Comparison of ENCODE assay signal across 8 mouse cellular contexts in the genomic region with DNA sequence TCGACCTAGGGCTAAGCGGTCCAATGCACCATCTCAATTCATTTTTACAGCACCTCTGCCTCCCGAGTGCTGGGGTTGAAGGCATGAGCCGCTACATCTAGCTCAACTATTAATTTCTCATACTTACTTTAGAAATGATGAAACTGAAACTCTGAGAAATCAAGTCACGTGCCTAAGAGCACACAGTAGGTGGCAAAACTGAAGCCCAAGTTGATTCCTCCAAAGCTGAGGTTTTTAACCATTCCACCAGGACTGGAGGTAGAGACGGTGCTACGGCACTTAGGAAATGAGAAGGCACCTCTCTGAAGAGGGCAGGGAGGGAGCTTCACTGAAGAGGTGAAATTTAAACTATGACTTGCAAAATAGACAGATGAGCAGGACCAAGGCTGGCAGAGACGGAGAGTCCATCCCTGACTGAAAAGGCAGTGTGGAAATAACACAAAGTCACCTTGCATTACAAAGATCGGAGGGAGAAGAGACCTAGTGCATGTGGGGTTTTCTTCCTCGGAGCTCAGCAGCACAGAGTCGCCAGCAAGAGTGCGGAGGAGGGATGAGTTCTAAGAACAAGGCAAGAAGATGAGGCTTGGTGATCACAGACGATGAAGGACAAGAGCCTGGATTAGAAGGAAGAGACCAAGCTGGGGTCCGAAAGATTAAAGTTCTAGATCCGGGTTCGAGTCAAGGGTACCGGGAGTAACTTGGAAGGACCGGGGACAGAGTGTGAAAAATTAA. TPM values are rescaled to one million over a fixed set of nuclear protein-coding genes. Genes with fewer than 3 reads are reported as not detected.
DNase-seq lines count a peak whose midpoint lies in the region; ATAC-seq and TF ChIP-seq lines count a peak whose summit lies in the region.

No protein-coding gene starts in this region.

- no peak for TF ChIP-seq CTCF in layer of hippocampus, adult 2 months (conservative IDR thresholded peaks at IDR 0.05)
- TF ChIP-seq CTCF in stomach, postnatal 0 days (IDR thresholded peaks at IDR 0.05; ENCODE audit: low read depth) = no peak

- H3K27me3 ChIP-seq in forebrain, embryonic 15.5 days = no peaks in the 10 kb centered on the region
- H3K27me3 ChIP-seq in liver, embryonic 12.5 days (replicated peaks) = no peaks in the 10 kb centered on the region
- H3K27me3 ChIP-seq in stomach, postnatal 0 days (ENCODE audit: control insufficient read depth, insufficient read depth, low read length) = no peaks in the 10 kb centered on the region

- no peak for TF ChIP-seq EP300 in stomach, postnatal 0 days (optimal IDR thresholded peaks at IDR 0.05)

- H3K36me3 ChIP-seq in forebrain, embryonic 15.5 days = peaks cover 5% of the 10 kb centered on the region; the same call in 1 of the 2 replicates
- H3K36me3 ChIP-seq in liver, embryonic 12.5 days = peaks cover 48% of the 10 kb centered on the region
- H3K36me3 ChIP-seq in stomach, postnatal 0 days (ENCODE audit: control insufficient read depth, insufficient read depth, low read length) = peaks cover 9% of the 10 kb centered on the region

- H3K9ac ChIP-seq in forebrain, embryonic 15.5 days (replicated peaks) = peak overlapping the region; percentile 81
- H3K9ac ChIP-seq in liver, embryonic 12.5 days = peak overlapping the region; percentile 86
- H3K9ac ChIP-seq in stomach, postnatal 0 days (ENCODE audit: low read length) = peak overlapping the region; percentile 83

- peak overlapping the region; percentile 66 for H3K4me2 ChIP-seq in forebrain, embryonic 15.5 days (replicated peaks)
- peak overlapping the region; percentile 80 for H3K4me2 ChIP-seq in liver, embryonic 12.5 days
- H3K4me2 ChIP-seq in stomach, postnatal 0 days (replicated peaks; ENCODE audit: low read depth) = peak overlapping the region; percentile 83

- peak overlapping the region; percentile 88 for H3K4me3 ChIP-seq in layer of hippocampus, adult 2 months
- H3K4me3 ChIP-seq in forebrain, embryonic 15.5 days = peak overlapping the region; percentile 71
- peak overlapping the region; percentile 77 for H3K4me3 ChIP-seq in liver, embryonic 12.5 days
- peak overlapping the region; percentile 76 for H3K4me3 ChIP-seq in stomach, postnatal 0 days (ENCODE audit: low read depth, low read length)

- no peak for ATAC-seq in forebrain, embryonic 15.5 days (replicated peaks)
- no peak for ATAC-seq in liver, embryonic 12.5 days
- ATAC-seq in stomach, postnatal 0 days (ENCODE audit: low FRiP score, low TSS enrichment) = no peak
- no peak for ATAC-seq in cerebellum, adult (ENCODE audit: insufficient number of reproducible peaks, low FRiP score, low TSS enrichment)

- no peaks in the 10 kb centered on the region for H3K9me3 ChIP-seq in forebrain, embryonic 15.5 days
- H3K9me3 ChIP-seq in liver, embryonic 12.5 days (replicated peaks) = no peaks in the 10 kb centered on the region
- no peaks in the 10 kb centered on the region for H3K9me3 ChIP-seq in stomach, postnatal 0 days (ENCODE audit: control insufficient read depth, low read length)

- peaks cover 20% of the 10 kb centered on the region for H3K4me1 ChIP-seq in forebrain, embryonic 15.5 days
- H3K4me1 ChIP-seq in liver, embryonic 12.5 days = peaks cover 33% of the 10 kb centered on the region
- peaks cover 6% of the 10 kb centered on the region; the same call in 1 of the 2 replicates for H3K4me1 ChIP-seq in stomach, postnatal 0 days (replicated peaks; ENCODE audit: control insufficient read depth, insufficient read depth)

- peak overlapping the region; percentile 96 for H3K27ac ChIP-seq in layer of hippocampus, adult 2 months
- H3K27ac ChIP-seq in forebrain, embryonic 15.5 days (replicated peaks) = no peak overlapping the region
- peak overlapping the region; percentile 74 for H3K27ac ChIP-seq in liver, embryonic 12.5 days
- no peak overlapping the region for H3K27ac ChIP-seq in stomach, postnatal 0 days (replicated peaks)

- no peak for DNase-seq in layer of hippocampus, adult 2 months (ENCODE audit: low spot score in 2 of 2)
- no peak for DNase-seq in layer of hippocampus, postnatal 10 days (ENCODE audit: low spot score in 2 of 2)
- DNase-seq in ZHBTc4 (ENCODE audit: low read depth, low spot score) = peak; percentile 25
- no peak for DNase-seq in stomach, postnatal 0 days (ENCODE audit: low spot score)
- DNase-seq in kidney, postnatal 14 days = no peak

- 42% methylated on average over 18 of the region's 18 CpGs for WGBS in forebrain, embryonic 15.5 days
- 28% methylated on average over 18 of the region's 18 CpGs for WGBS in liver, embryonic 12.5 days (ENCODE audit: insufficient replicate concordance)
- WGBS in stomach, postnatal 0 days = 33% methylated on average over 18 of the region's 18 CpGs

RNA-seq across cellular contexts. Expression of gene Zfp691, which starts 0.9 kb away (rescaled TPM):
- 1 to 10 TPM; 6.1 to 6.5 TPM for total RNA-seq in layer of hippocampus, adult 2 months (2021)
- total RNA-seq in layer of hippocampus, postnatal 10 days (2021) = 1 to 10 TPM; 6.2 to 7.7 TPM
- 5.0 and 5.4 TPM in 2 replicates for polyA plus RNA-seq in forebrain, embryonic 15.5 days (2015; fragmentation: Nextera tagmentation; extraction: Ambion mirVana)
- polyA plus RNA-seq in liver, embryonic 12.5 days (2016; fragmentation: Nextera tagmentation; extraction: Ambion mirVana) = 3.6 and 3.8 TPM in 2 replicates
- 3.7 and 4.1 TPM in 2 replicates for polyA plus RNA-seq in stomach, postnatal 0 days (2015; fragmentation: Nextera tagmentation; extraction: Ambion mirVana)

RNA-seq across cellular contexts. Expression of gene Ermap, which starts 16.7 kb away (rescaled TPM):
- total RNA-seq in layer of hippocampus, adult 2 months (2021) = under 1 TPM; 0.32 to 0.44 TPM
- total RNA-seq in layer of hippocampus, postnatal 10 days (2021) = under 1 TPM; 0.30 to 0.78 TPM
- polyA plus RNA-seq in forebrain, embryonic 15.5 days (2015; fragmentation: Nextera tagmentation; extraction: Ambion mirVana) = 0.27 and 0.61 TPM in 2 replicates
- 328 and 333 TPM in 2 replicates for polyA plus RNA-seq in liver, embryonic 12.5 days (2016; fragmentation: Nextera tagmentation; extraction: Ambion mirVana)
- 0.40 and 0.42 TPM in 2 replicates for polyA plus RNA-seq in stomach, postnatal 0 days (2015; fragmentation: Nextera tagmentation; extraction: Ambion mirVana)

RNA-seq across cellular contexts. Expression of gene Svbp, which starts 22.0 kb away (rescaled TPM):
- total RNA-seq in layer of hippocampus, adult 2 months (2021) = 10 to 100 TPM; 13.9 to 16.6 TPM
- total RNA-seq in layer of hippocampus, postnatal 10 days (2021) = 10 to 100 TPM; 33.6 to 36.7 TPM
- 256 and 267 TPM in 2 replicates for polyA plus RNA-seq in forebrain, embryonic 15.5 days (2015; fragmentation: Nextera tagmentation; extraction: Ambion mirVana)
- polyA plus RNA-seq in liver, embryonic 12.5 days (2016; fragmentation: Nextera tagmentation; extraction: Ambion mirVana) = 114 and 121 TPM in 2 replicates
- polyA plus RNA-seq in stomach, postnatal 0 days (2015; fragmentation: Nextera tagmentation; extraction: Ambion mirVana) = 99.7 and 100 TPM in 2 replicates

RNA-seq across cellular contexts. Expression of gene Tmem269, which starts 44.9 kb away (rescaled TPM):
- under 1 TPM; 0.77 to 0.93 TPM for total RNA-seq in layer of hippocampus, adult 2 months (2021)
- total RNA-seq in layer of hippocampus, postnatal 10 days (2021) = not detected
- polyA plus RNA-seq in forebrain, embryonic 15.5 days (2015; fragmentation: Nextera tagmentation; extraction: Ambion mirVana) = 0.17 and 0.78 TPM in 2 replicates
- polyA plus RNA-seq in liver, embryonic 12.5 days (2016; fragmentation: Nextera tagmentation; extraction: Ambion mirVana) = not detected in 2 replicates
- 0.07 and 0.10 TPM in 2 replicates for polyA plus RNA-seq in stomach, postnatal 0 days (2015; fragmentation: Nextera tagmentation; extraction: Ambion mirVana)

RNA-seq across cellular contexts. Expression of gene AU022252, which starts 59.4 kb away (rescaled TPM):
- total RNA-seq in layer of hippocampus, adult 2 months (2021) = 10 to 100 TPM; 30.5 to 31.9 TPM
- 10 to 100 TPM; 32.0 to 39.1 TPM for total RNA-seq in layer of hippocampus, postnatal 10 days (2021)
- polyA plus RNA-seq in forebrain, embryonic 15.5 days (2015; fragmentation: Nextera tagmentation; extraction: Ambion mirVana) = 31.5 and 32.8 TPM in 2 replicates
- polyA plus RNA-seq in liver, embryonic 12.5 days (2016; fragmentation: Nextera tagmentation; extraction: Ambion mirVana) = 18.1 and 19.6 TPM in 2 replicates
- polyA plus RNA-seq in stomach, postnatal 0 days (2015; fragmentation: Nextera tagmentation; extraction: Ambion mirVana) = 15.6 and 16.9 TPM in 2 replicates

Comparison
In these comparisons a context has a peak if more than half of its experiments do, and no peak if none do; other contexts are left out.
1. H3K27ac ChIP-seq: peak in layer of hippocampus, adult 2 months (single experiment) and liver, embryonic 12.5 days (single experiment); none in forebrain, embryonic 15.5 days (single experiment) and stomach, postnatal 0 days (single experiment).
2. RNA of gene Ermap, which starts 16.7 kb away (polyA plus RNA-seq): 328 to 333 TPM in liver, embryonic 12.5 days; 0.40 to 0.42 TPM in stomach, postnatal 0 days and 0.27 to 0.61 TPM in forebrain, embryonic 15.5 days; every median in the first group is over 100 times any median in the second.
3. Peak in every context shown above with its lines, with median percentiles within 50 percentile points of each other: H3K4me3 ChIP-seq, H3K4me2 ChIP-seq and H3K9ac ChIP-seq.